Mouse (Mus musculus) olfactory bulb, adult 2 months (tissue): ENCODE data around the gene Slc35e2.

Experiments
- CTCF ChIP-seq: fragments of 200-500 bp; IDR thresholded peaks from 2 replicates; pipeline ENCODE4 v1.5.1; 2012; ENCODE audit warnings: low read depth, mild to moderate bottlenecking, low read length, moderate library complexity; ENCODE audit not compliant: insufficient read depth
- POLR2A ChIP-seq: fragments of 200-500 bp; IDR thresholded peaks from 2 replicates; pipeline ENCODE4 v1.6.1; 2012; ENCODE audit warnings: mild to moderate bottlenecking, low read depth, low read length, moderate library complexity; ENCODE audit not compliant: insufficient read depth

DNA sequence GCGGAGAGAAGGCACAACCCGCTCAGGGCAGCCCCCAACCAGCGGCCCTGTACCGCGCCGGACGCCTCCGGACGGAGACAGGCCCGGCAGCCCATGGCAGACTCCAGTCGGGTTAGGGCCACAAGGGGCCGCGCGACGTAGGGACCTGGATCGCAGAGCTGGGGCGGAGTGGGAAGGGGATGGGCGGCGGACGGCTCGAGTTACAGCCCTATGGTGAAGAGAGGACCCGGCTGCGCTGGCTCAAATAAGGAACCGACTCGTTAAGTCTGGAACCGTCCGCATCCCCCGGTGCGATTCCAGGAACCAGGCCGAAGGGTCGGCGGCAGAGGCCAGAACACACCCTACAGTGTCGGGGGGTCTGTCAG is 51.9 kb downstream of the Slc35e2 start, which contains the start of gene Mmp23:
- TF ChIP-seq CTCF (0 out of 2 replicates have a peak, but pooled peaks have one; percentile 5), POLR2A (no peak)
